Mouse (Mus musculus) monocyte, adult 5-6 weeks (primary cell): ENCODE results near the gene Prkce. TPM values are rescaled to one million over a fixed set of nuclear protein-coding genes. Genes with fewer than 3 reads are reported as not detected.

ENCODE experiments used
- ATAC-seq: fragments of 153-309, 156-312 bp; replicated peaks from 2 replicates; pipeline ENCODE4 v1.8.0; 2017; ENCODE audit warnings: mild to moderate bottlenecking; ENCODE audit not compliant: low TSS enrichment, insufficient number of reproducible peaks, severe bottlenecking, poor library complexity, low FRiP score
- total RNA-seq: library from RNA; stranded (forward); fragments of 200-1000, 200-491, 200-594 nt; gene quantifications from 3 replicates; pipeline ENCODE4 v1.2.3, GENCODE M21; 2017

The Prkce gene
- total RNA-seq, 1 experiment from 2014 or later, result 21.1 TPM

- 0 out of 2 replicates have a peak, but pooled peaks have one; percentile 40 for ATAC-seq
Observed at GRCm38 (mm10) chr17:86244397-86244796, 76.8 kb downstream of the Prkce start.

GRCm38 (mm10) chr17:86248832-86249231, 81.2 kb downstream of the Prkce start:
- ATAC-seq, result no peak

- peak; percentile 33; the same call in 1 of the 2 replicates for ATAC-seq
Observed at GRCm38 (mm10) chr17:86249499-86250405, 82.2 kb downstream of the Prkce start.

- no peak for ATAC-seq
Observed at GRCm38 (mm10) chr17:86250406-86250905, 82.9 kb downstream of the Prkce start.

- ATAC-seq, result no peak
Observed at GRCm38 (mm10) chr17:86253884-86254283, 86.3 kb downstream of the Prkce start.

GRCm38 (mm10) chr17:86254285-86254684, 86.7 kb downstream of the Prkce start:
- no peak for ATAC-seq

GRCm38 (mm10) chr17:86254978-86255377, 87.4 kb downstream of the Prkce start:
- no peak for ATAC-seq

GRCm38 (mm10) chr17:86256730-86257131, 89.1 kb downstream of the Prkce start:
- ATAC-seq, result no peak

GRCm38 (mm10) chr17:86261067-86261466, 93.5 kb downstream of the Prkce start:
- ATAC-seq, result no peak

- ATAC-seq, result no peak
Observed at GRCm38 (mm10) chr17:86263985-86264649, 96.5 kb downstream of the Prkce start.

- no peak for ATAC-seq
Observed at GRCm38 (mm10) chr17:86266051-86266450, 98.5 kb downstream of the Prkce start.

- no peak for ATAC-seq
Observed at GRCm38 (mm10) chr17:86267126-86267760, 99.7 kb downstream of the Prkce start.

- ATAC-seq, result no peak
Observed at GRCm38 (mm10) chr17:86269639-86270038, 102.1 kb downstream of the Prkce start.

- ATAC-seq, result no peak
Observed at GRCm38 (mm10) chr17:86270523-86270922, 102.9 kb downstream of the Prkce start.

GRCm38 (mm10) chr17:86271277-86271676, 103.7 kb downstream of the Prkce start:
- no peak for ATAC-seq

- no peak for ATAC-seq
Observed at GRCm38 (mm10) chr17:86272961-86273360, 105.4 kb downstream of the Prkce start.

- ATAC-seq, result no peak
Observed at GRCm38 (mm10) chr17:86273566-86274349, 106.2 kb downstream of the Prkce start.

GRCm38 (mm10) chr17:86274350-86274744, 106.8 kb downstream of the Prkce start:
- no peak for ATAC-seq
